Mouse (Mus musculus): ENCODE measurements at regions not wholly inside any gene's neighbourhood (a gene's known extent, or its start where the extent isn't known, plus 50 kb on each side); places are given as distances from the start of the nearest gene placed in this dataset.

DNA sequence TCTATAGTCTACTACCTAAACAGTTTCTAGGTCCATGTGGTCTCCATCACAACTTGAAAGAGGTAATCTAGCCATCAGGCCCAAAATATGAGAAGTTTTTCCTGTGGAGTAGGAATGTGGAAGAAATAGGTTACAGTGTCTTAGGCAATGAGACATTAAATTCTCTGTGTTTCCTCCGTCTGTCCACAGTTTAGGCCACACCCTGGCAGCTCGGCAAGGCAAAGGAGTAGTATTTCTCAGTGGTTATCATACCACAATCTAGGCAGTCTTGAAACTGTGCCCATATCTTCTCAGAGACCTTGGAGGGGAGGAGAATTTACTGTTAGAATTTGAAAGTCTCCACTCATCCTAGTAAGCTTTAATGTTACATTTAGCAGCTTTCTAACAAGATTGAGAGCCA, 811.0 kb upstream of the Tbl1xr1 start:
- TF ChIP-seq CTCF (IDR thresholded peaks at IDR 0.05; ENCODE audit: low read depth, low read length) = no peak
- TF ChIP-seq POLR2A (IDR thresholded peaks at IDR 0.05; ENCODE audit: extremely low read depth, insufficient read depth, low read length) = no peak
